Mouse (Mus musculus): Measurements from ENCODE around the gene Gm47996. TPM values are rescaled to one million over a fixed set of nuclear protein-coding genes. Genes with fewer than 3 reads are reported as not detected.
"Not testable (repeated sequence)": the region's sequence is repeated elsewhere in the genome, so short reads cannot be mapped to it uniquely, and the experiment has no call there.

Gm47996 gene
- polyA plus RNA-seq, 1 experiment = not detected

DNA sequence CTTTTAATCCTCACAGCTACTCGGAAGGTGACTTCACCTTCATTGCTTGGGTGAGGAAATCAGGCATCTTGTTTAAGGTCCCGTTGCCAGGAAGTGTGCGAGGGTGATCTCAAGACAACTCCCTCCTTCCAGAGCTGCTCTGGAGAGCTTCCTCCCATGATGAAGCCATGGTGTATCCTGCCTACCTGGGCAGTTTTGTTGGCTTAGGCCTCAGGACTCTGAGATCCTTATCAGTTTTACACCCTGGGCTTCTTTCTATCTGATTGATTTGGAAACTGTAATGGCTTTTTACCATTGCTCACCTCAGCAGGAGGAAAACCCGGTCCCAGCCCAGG is 32.0 kb upstream of the Gm47996 start:
- Histone ChIP-seq H3K4me3 (ENCODE audit: low read depth, low read length) (peak overlapping the region; percentile 46), H3K4me1 (ENCODE audit: control insufficient read depth, insufficient read depth, insufficient read length, low read length) (peaks cover 5% of the 10 kb centered on the region; the same call in 1 of the 2 replicates)
- 7% methylated on average over 4 of the region's 4 CpGs for WGBS

DNA sequence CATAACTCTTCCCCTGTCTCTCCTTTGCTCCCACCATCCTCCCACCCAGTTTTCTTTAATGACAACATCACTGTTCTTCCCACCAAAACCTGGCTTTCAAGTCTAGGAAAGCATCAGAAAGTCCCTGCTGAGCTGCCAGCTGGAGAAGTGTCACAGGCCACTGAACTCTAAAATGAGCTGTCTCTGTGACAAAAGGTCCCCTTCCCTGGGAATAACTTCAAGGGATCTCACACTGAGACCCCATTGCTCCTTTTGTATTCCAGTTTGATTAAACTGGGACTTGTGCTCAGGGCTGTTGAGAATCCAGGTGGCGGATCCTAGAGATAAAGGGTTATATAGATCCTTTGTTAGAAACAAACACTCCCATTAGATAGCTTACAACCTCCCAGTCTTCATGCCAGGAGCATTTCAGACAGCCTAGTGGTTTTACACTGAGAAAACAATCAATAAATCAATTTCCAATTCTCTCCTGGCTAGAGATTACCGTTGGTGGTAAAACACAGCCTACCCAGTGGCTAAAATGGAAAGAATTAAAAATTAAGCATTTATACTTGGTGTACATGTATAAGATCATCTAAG is 31.3 kb upstream of the Gm47996 start:
- WGBS = 31% methylated on average over 2 of the region's 2 CpGs
- H3K4me3 ChIP-seq (ENCODE audit: low read depth, low read length) = no peak overlapping the region
- H3K4me1 ChIP-seq (ENCODE audit: control insufficient read depth, insufficient read depth, insufficient read length, low read length) = peaks cover 5% of the 10 kb centered on the region; the same call in 1 of the 2 replicates
- TF ChIP-seq POLR2A (IDR thresholded peaks at IDR 0.05; ENCODE audit: low read depth, low read length) (no peak), CTCF (IDR thresholded peaks at IDR 0.05; ENCODE audit: extremely low read depth, insufficient read length, insufficient replicate concordance, low read depth, low read length) (no peak)
- H3K36me3 ChIP-seq (ENCODE audit: control insufficient read depth, insufficient read depth, low read length) = no peaks in the 10 kb centered on the region
- no peaks in the 10 kb centered on the region for H3K27me3 ChIP-seq (ENCODE audit: control insufficient read depth, insufficient read depth, low read length)
- 0 out of 2 replicates have a peak overlapping the region, but pooled peaks have one; percentile 0 for H3K27ac ChIP-seq (ENCODE audit: insufficient read depth, low read depth, low read length)

More for the DNA sequence above, 32.0 kb upstream of the Gm47996 start:
- no peaks in the 10 kb centered on the region for H3K27me3 ChIP-seq (ENCODE audit: control insufficient read depth, insufficient read depth, low read length)
- no peaks in the 10 kb centered on the region for H3K36me3 ChIP-seq (ENCODE audit: control insufficient read depth, insufficient read depth, low read length)
- TF ChIP-seq POLR2A (IDR thresholded peaks at IDR 0.05; ENCODE audit: low read depth, low read length) (no peak), CTCF (IDR thresholded peaks at IDR 0.05; ENCODE audit: extremely low read depth, insufficient read length, insufficient replicate concordance, low read depth, low read length) (no peak)
- peak overlapping the region; percentile 87 for H3K27ac ChIP-seq (ENCODE audit: insufficient read depth, low read depth, low read length)

DNA sequence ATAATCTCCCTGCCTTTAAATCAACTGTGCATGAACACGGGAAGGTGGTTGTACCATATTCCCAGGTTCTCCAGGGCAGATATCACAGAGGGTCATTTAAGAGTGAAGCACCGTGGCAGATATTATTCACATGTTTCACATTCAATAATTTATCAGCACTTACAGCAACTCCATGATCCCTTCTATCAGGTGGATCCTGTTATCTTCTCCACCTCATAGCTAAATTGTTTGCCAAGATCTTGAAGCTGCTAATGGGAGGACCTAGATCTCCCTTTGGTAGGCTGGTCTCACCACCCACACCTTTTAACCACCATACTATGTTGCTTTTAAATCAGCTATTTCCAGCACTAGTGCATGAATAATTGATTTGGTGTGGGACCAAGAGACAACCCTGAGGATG is 29.8 kb upstream of the Gm47996 start:
- H3K4me3 ChIP-seq (ENCODE audit: low read depth, low read length) = no peak overlapping the region
- 56% methylated on average over 2 of the region's 2 CpGs for WGBS
- H3K4me1 ChIP-seq (ENCODE audit: control insufficient read depth, insufficient read depth, insufficient read length, low read length) = peaks cover 5% of the 10 kb centered on the region; the same call in 1 of the 2 replicates
- TF ChIP-seq POLR2A (IDR thresholded peaks at IDR 0.05; ENCODE audit: low read depth, low read length) (no peak), CTCF (IDR thresholded peaks at IDR 0.05; ENCODE audit: extremely low read depth, insufficient read length, insufficient replicate concordance, low read depth, low read length) (no peak)
- no peak overlapping the region for H3K27ac ChIP-seq (ENCODE audit: insufficient read depth, low read depth, low read length)
- no peaks in the 10 kb centered on the region for H3K36me3 ChIP-seq (ENCODE audit: control insufficient read depth, insufficient read depth, low read length)
- H3K27me3 ChIP-seq (ENCODE audit: control insufficient read depth, insufficient read depth, low read length) = no peaks in the 10 kb centered on the region

DNA sequence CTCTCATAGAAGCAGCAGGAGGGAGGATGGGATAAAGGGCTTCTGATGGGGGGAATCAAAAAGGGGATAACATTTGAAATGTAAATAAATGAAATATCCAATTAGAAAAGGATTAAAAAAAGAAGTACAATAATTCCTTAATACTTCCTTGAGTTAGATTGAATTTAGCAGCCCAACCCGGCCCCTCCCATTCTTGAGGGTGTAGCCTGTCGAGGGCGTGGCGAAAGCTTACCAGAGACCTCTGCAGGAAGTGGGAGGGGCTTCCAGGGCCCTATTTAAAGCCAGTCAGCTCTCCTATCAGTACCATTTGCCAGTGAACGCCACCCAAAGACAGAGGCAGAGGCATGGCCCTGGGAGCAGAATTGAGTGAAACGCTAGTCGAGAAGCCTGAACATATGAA is 27.7 kb upstream of the Gm47996 start, which contains the start of gene Gm47985:
Gene Gm47985, plus strand, starts transcription at position 272 of the 400 bp plus-strand sequence.
- not testable (repeated sequence) for H3K36me3 ChIP-seq (ENCODE audit: control insufficient read depth, insufficient read depth, low read length); H3K4me3 ChIP-seq (ENCODE audit: low read depth, low read length); H3K4me1 ChIP-seq (ENCODE audit: control insufficient read depth, insufficient read depth, insufficient read length, low read length); H3K27me3 ChIP-seq (ENCODE audit: control insufficient read depth, insufficient read depth, low read length); H3K27ac ChIP-seq (ENCODE audit: insufficient read depth, low read depth, low read length)
- 75% methylated on average over 1 of the region's 7 CpGs for WGBS

DNA sequence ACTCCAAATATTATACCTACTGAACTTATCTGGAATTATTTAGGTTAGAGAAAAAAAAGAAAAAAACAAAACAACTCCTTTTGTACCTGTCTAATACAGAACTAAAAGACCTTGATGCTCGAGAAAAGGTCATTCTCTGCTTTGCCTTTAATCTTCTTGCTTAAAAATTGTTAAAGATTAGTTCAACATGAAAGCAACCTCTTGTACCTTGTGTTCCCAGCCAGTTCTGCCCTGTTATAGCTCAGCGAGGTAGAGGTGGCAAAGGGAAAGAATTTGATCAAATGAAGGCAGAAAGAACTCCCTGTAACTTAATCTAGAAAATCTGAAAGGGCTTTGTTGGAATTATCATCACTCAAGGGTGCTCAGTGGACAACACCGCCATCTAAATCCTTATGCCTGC is 23.7 kb upstream of the Gm47996 start:
- not testable (repeated sequence) for H3K36me3 ChIP-seq (ENCODE audit: control insufficient read depth, insufficient read depth, low read length); H3K27ac ChIP-seq (ENCODE audit: insufficient read depth, low read depth, low read length); H3K27me3 ChIP-seq (ENCODE audit: control insufficient read depth, insufficient read depth, low read length); H3K4me1 ChIP-seq (ENCODE audit: control insufficient read depth, insufficient read depth, insufficient read length, low read length); H3K4me3 ChIP-seq (ENCODE audit: low read depth, low read length)
- WGBS = 77% methylated on average over 3 of the region's 3 CpGs

DNA sequence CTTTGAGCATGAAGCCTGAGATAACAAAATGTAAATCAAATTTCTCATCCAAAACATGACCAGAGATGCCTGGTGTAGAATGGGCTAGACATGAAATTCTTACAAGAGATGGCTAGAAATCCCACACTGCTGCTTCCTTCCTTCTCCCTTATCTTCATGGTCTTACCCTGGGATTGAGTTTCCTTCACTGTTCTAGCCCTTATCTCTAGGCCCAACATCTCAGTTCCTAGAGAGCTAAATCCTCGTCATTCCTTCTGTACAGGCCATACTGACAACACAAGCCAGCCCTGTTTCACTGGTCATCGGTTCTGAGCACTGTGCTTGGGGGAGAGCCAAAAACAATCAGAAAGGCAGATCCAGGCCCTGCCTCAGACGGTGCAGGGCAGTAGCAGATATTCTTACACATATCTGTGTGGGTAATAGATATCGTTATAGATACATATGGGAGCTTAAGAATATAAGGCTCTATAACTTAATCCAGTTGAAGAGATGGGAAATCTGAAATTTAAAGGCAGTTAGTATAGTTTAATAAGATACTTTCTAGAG is 23.0 kb upstream of the Gm47996 start:
- not testable (repeated sequence) for H3K36me3 ChIP-seq (ENCODE audit: control insufficient read depth, insufficient read depth, low read length); H3K4me3 ChIP-seq (ENCODE audit: low read depth, low read length); H3K27ac ChIP-seq (ENCODE audit: insufficient read depth, low read depth, low read length); H3K27me3 ChIP-seq (ENCODE audit: control insufficient read depth, insufficient read depth, low read length); H3K4me1 ChIP-seq (ENCODE audit: control insufficient read depth, insufficient read depth, insufficient read length, low read length)
- WGBS = 78% methylated on average over 4 of the region's 4 CpGs

DNA sequence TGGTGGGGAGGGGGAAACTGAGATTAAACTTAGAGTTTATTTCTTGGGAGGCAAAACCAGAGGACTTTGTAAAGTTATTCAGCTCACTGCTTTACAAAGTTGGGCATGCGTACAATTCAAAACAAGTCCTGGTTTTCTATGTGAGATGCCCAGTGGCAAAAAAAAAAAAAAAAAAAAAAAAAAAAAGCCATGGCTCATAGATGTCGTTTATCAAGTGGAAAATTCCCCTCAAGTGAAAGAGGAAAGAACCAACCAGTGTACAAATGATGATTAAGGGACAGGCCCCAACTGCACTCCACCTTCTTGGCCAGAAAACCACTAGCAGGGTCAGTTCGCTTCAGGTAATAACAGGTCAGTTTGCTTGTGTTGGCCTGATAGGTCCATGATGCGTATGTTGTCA is 21.5 kb upstream of the Gm47996 start:
- no peak overlapping the region for H3K27ac ChIP-seq (ENCODE audit: insufficient read depth, low read depth, low read length)
- H3K36me3 ChIP-seq (ENCODE audit: control insufficient read depth, insufficient read depth, low read length) = no peaks in the 10 kb centered on the region
- H3K27me3 ChIP-seq (ENCODE audit: control insufficient read depth, insufficient read depth, low read length) = no peaks in the 10 kb centered on the region
- no peaks in the 10 kb centered on the region for H3K4me1 ChIP-seq (ENCODE audit: control insufficient read depth, insufficient read depth, insufficient read length, low read length)
- 87% methylated on average over 4 of the region's 4 CpGs for WGBS
- no peak overlapping the region for H3K4me3 ChIP-seq (ENCODE audit: low read depth, low read length)
- TF ChIP-seq CTCF (IDR thresholded peaks at IDR 0.05; ENCODE audit: extremely low read depth, insufficient read length, insufficient replicate concordance, low read depth, low read length) (no peak), POLR2A (IDR thresholded peaks at IDR 0.05; ENCODE audit: low read depth, low read length) (no peak)

DNA sequence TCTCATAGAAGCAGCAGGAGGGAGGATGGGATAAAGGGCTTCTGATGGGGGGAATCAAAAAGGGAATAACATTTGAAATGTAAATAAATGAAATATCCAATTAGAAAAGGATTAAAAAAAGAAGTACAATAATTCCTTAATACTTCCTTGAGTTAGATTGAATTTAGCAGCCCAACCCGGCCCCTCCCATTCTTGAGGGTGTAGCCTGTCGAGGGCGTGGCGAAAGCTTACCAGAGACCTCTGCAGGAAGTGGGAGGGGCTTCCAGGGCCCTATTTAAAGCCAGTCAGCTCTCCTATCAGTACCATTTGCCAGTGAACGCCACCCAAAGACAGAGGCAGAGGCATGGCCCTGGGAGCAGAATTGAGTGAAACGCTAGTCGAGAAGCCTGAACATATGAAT is 17.9 kb upstream of the Gm47996 start, which contains the start of gene Gm8947:
Gene Gm8947, plus strand, starts transcription at position 302 of the 400 bp plus-strand sequence.
- H3K4me1 ChIP-seq (ENCODE audit: control insufficient read depth, insufficient read depth, insufficient read length, low read length); H3K4me3 ChIP-seq (ENCODE audit: low read depth, low read length): not testable (repeated sequence)
- 78% methylated on average over 2 of the region's 7 CpGs for WGBS

DNA sequence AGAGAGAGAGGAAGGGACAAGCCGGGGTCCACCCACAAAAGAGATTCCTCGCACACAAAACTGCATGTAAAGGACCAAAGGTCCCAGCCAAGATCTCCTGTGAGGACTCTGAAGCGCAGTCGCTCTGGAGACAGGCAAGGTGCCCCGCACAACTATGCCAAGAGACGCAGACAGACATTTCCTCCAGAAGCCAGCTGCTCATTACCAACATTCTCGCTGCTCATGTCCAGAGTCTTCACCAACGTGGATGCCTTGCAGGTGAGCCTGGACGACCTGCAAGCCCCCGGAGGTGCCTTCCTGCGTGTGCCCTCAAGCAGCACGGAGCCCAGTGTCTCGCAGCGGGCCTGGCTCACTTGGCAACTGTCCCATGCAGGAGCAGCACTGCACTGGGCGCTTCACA is 17.2 kb upstream of the Gm47996 start:
- 95% methylated on average over 15 of the region's 15 CpGs for WGBS
- not testable (repeated sequence) for H3K36me3 ChIP-seq (ENCODE audit: control insufficient read depth, insufficient read depth, low read length); H3K4me1 ChIP-seq (ENCODE audit: control insufficient read depth, insufficient read depth, insufficient read length, low read length); H3K27ac ChIP-seq (ENCODE audit: insufficient read depth, low read depth, low read length); H3K4me3 ChIP-seq (ENCODE audit: low read depth, low read length); H3K27me3 ChIP-seq (ENCODE audit: control insufficient read depth, insufficient read depth, low read length)

More for the DNA sequence above, 17.9 kb upstream of the Gm47996 start, which contains the start of gene Gm8947:
- not testable (repeated sequence) for H3K36me3 ChIP-seq (ENCODE audit: control insufficient read depth, insufficient read depth, low read length); H3K27me3 ChIP-seq (ENCODE audit: control insufficient read depth, insufficient read depth, low read length); H3K27ac ChIP-seq (ENCODE audit: insufficient read depth, low read depth, low read length)

DNA sequence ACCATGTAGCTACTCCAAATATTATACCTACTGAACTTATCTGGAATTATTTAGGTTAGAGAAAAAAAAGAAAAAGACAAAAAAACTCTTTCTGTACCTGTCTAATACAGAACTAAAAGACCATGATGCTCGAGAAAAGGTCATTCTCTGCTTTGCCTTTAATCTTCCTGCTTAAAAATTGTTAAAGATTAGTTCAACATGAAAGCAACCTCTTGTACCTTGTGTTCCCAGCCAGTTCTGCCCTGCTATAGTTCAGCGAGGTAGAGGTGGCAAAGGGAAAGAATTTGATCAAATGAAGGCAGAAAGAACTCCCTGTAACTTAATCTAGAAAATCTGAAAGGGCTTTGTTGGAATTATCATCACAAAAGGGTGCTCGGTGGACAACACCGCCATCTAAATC is 13.9 kb upstream of the Gm47996 start:
- not testable (repeated sequence) for H3K27ac ChIP-seq (ENCODE audit: insufficient read depth, low read depth, low read length)
- WGBS = 86% methylated on average over 4 of the region's 4 CpGs

DNA sequence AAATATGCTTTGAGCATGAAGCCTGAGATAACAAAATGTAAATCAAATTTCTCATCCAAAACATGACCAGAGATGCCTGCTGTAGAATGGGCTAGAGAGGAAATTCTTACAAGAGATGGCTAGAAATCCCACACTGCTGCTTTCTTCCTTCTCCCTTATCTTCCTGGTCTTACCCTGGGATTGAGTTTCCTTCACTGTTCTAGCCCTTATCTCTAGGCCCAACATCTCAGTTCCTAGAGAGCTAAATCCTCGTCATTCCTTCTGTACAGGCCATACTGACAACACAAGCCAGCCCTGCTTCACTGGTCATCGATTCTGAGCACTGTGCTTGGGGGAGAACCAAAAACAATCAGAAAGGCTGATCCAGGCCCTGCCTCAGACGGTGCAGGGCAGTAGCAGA is 13.2 kb upstream of the Gm47996 start:
- H3K27ac ChIP-seq (ENCODE audit: insufficient read depth, low read depth, low read length); H3K27me3 ChIP-seq (ENCODE audit: control insufficient read depth, insufficient read depth, low read length); H3K4me3 ChIP-seq (ENCODE audit: low read depth, low read length); H3K36me3 ChIP-seq (ENCODE audit: control insufficient read depth, insufficient read depth, low read length); H3K4me1 ChIP-seq (ENCODE audit: control insufficient read depth, insufficient read depth, insufficient read length, low read length): not testable (repeated sequence)
- WGBS = 84% methylated on average over 3 of the region's 3 CpGs

More for the DNA sequence above, 13.9 kb upstream of the Gm47996 start:
- H3K27me3 ChIP-seq (ENCODE audit: control insufficient read depth, insufficient read depth, low read length); H3K36me3 ChIP-seq (ENCODE audit: control insufficient read depth, insufficient read depth, low read length); H3K4me1 ChIP-seq (ENCODE audit: control insufficient read depth, insufficient read depth, insufficient read length, low read length); H3K4me3 ChIP-seq (ENCODE audit: low read depth, low read length): not testable (repeated sequence)
